Mouse (Mus musculus) frontal cortex, postnatal 10 days (tissue): ENCODE measurements around the gene Rcan1.
"Not testable (repeated sequence)": the region's sequence is repeated elsewhere in the genome, so short reads cannot be mapped to it uniquely, and the experiment has no call there.

Source experiments
- DNase-seq, 2 experiments: peaks; one replicate each; pipeline ENCODE4 v3.0.0; 2022; ENCODE audit warnings: low spot score in 2 of 2, mixed read lengths in 1 of 2

Rcan1 gene

DNA sequence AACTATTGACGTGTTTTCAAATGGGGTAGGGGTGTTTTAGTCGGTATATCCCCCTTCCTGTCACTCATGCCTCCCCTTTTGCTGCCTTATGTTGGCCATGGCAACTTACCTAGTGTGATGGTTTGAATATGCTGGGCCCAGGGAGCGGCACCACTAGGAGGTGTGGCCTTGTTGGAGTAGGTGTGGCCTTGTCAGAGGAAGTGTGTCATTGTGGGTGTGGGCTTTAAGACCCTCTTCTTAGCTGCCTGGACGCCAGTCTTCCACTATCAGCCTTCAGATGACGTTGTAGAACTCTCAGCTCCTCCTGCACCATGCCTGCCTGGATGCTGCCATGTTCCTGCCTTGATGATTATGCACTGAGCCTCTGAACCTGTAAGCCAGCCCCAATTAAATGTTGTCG lies at the start of gene Rcan1:
Gene Rcan1, minus strand, starts transcription at position 162 of the 400 bp plus-strand sequence.
- DNase-seq: no peak

- DNase-seq: peak in 1 of 2 experiments; percentile 30
Observed at GRCm38 (mm10) chr16:92519820-92520492, 49.3 kb upstream of the Rcan1 start.

- DNase-seq: no peak
Observed at GRCm38 (mm10) chr16:92518718-92519117, 48.1 kb upstream of the Rcan1 start.

DNA sequence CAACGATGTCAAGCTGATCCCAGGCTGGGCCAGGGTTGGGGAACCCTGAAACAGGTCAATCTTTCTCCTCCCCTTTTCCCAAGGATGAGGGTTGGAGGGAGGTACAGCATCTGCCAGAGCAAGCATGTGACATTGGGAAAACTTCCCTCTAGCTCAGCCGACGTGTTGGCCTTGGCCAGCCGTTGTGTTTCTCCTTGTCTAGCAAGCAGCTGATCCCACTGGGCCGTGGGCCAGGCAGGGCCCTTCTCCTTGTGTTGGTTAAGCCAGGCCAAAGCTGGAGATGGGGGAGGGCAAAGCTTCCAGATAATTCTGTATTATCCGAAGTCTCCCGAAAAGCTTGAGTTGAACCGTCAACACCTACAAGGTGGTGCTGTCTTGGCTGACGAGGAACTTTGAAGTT lies 45.5 kb upstream of the Rcan1 start:
- DNase-seq: no peak

GRCm38 (mm10) chr16:92514896-92515295 lies 44.2 kb upstream of the Rcan1 start:
- DNase-seq: not testable (repeated sequence)

DNA sequence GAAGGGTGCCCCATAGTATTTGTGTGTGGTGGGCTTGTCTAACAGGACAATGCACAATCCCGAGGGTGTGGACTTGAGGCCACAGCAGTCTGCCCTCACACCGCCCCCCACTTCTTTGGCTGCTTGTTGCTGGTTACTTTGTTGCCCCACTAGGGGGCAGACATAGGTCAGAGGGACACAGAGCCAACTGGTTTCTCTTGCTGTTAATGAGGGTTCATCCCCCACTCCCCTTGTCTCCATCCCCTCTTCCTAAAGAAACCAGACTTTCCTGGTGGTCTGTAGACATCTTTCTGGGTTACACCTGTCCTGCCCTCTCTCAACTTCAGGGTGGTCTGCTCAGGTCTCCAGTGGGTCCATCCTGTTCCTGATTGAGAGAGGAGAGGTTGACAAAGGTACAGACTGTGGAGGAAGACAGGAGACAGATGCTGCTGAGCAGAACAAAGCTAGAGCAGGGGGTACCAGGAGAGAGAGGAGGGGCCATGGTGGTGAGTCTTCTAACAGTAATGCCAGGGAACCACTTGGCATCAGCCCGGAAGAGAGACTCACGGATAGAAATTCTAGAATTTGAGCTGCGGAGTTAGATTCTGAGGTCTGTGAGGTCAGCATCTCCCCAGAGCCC lies 41.2 kb upstream of the Rcan1 start:
- no peak for DNase-seq

DNA sequence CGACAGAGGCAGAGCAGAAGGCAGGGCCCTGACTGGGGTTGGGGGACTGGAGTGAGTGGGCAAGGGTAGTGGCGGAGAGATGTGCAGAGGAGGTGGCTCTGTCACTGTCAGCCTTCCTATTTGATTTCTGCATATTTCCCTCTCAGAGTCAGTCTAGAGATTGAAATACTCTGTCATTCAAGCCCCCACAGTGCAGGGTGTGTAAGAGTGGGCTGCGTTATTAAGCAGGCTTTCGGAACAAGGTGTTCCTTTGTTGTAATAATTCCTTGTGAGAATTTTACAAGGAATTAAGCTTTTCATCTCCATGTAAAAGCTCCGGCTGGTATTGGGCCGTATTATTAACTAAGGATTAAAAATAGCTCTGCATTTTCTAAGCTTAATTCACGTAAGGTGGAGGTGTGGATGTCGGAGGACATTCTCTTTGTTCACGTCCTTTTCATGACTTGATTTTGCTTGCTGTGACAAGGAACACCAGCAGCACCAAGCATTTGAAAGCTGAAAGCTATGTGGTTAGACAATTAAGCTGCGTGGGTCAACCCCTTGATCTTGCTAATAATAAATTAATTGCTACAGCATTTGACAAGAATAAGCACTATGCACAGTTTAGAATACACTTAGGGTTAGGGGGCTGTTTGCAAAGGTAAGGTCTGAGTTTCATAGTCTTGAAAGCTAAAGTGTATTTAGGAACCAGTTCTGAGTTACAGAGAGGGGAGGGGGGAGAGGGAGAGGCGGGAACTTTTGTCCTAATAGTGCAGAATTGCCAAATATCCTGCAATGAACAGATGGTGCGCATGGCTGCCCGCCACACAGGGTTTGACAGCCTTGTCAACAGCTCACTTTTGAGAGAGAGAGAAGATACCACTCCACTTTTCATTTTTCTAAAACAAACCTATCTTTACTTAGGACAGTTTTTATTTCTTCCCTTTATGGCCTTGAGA lies 40.4 kb upstream of the Rcan1 start:
- no peak for DNase-seq

- DNase-seq: no peak
Observed at GRCm38 (mm10) chr16:92507573-92507972, 36.9 kb upstream of the Rcan1 start.

DNA sequence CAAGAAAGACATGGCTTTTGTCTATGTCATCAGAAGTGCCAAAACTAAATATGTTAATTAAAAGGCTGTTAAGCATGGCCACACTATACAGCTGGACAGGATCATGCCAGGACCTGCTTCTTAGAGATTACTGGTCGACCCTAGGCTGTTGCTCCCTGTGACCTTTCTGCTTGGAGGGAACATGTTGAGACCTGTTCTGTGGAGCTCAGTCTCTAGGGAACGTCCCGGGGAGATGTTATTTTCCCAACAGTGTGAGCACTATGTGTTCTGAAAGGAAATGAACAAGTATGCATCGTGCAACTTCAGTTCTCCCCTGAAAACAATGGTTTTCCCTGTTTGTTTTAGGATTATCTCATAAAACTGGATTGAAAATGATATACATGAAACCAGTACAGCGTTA lies 32.4 kb upstream of the Rcan1 start:
- DNase-seq: no peak

DNA sequence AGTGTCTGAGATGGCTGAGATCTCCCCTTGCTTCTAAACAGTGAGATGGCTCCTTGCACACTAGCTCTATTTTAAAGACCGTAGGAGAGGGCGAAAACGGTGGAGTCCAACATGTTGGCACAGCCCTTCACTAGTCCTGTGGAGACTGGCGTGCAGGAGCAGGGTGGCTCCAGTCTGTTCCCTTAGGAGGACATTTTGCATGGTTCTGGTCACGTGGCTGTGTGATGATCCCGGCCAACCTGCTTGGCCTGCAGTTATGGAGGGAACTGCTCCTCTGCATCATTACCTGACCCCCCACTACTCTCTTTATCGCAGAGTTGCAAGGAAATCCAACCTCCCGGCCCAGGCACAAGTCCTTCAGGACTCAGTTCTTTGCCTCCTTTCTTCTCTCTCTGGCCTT lies 29.9 kb upstream of the Rcan1 start:
- DNase-seq: no peak

GRCm38 (mm10) chr16:92499324-92499723 lies 28.7 kb upstream of the Rcan1 start:
- DNase-seq: no peak

DNA sequence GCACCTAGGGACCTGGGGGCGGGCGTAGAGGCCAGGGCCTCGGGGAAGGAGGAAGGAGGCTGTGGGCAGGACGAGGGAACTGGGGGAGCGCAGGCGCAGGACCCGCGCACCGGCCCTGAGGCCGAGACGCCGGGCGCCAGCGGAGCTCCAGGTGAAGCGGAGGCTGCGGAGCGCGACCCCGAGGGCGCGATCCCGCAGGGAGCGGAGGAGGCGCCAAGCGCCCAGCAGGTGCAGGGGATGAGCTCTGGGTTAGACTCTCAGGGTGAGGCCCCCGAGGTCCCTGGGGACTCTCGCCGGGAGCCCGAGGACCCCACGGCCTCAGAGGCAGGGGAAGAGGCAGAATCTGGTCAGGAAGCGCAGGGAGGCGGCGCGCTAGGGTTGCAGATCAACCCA lies 27.9 kb upstream of the Rcan1 start:
- DNase-seq: no peak

GRCm38 (mm10) chr16:92497851-92498588 lies 27.4 kb upstream of the Rcan1 start:
- no peak for DNase-seq

DNA sequence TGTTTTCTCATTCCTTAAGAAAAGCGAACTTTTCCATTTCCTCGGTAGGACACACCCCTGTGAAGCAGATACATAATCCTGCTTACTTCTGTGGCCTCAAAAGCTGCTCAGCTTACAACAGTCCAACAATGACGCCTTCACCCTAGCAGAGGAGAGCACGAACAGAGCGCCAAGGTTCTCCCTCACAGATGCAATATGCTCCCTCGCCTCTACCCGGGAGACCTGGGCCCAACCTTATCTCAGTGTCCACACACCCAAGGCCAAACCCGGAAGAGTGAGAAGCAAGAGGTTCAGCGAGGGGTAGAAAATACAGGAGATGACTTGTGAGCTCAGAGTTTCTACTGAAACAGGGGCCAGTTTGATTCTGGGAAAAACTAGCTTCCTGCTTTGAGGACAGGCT lies 18.7 kb upstream of the Rcan1 start:
- DNase-seq: no peak

GRCm38 (mm10) chr16:92488456-92488855 lies 17.8 kb upstream of the Rcan1 start:
- DNase-seq: no peak

GRCm38 (mm10) chr16:92487489-92487888 lies 16.8 kb upstream of the Rcan1 start:
- no peak for DNase-seq

- no peak for DNase-seq
Observed at GRCm38 (mm10) chr16:92487086-92487485, 16.4 kb upstream of the Rcan1 start.

DNA sequence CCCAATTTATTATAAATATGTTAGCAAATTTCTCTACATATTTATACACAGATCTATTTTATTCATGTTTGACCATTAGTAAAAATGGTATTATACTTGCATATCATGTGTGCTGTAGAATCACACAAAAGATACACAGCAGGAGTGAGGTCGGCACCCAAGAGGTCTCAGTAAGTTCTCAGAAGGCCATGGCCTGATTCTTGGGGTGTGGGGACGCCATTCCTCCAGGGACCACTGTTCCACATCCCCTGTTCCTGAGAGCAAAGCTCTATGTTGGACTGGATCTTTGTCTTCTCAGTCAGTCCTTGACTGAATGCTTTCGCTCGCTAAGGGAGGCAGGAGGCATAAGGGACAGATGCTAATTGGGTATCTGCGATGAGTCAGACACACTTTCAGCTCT lies 14.8 kb upstream of the Rcan1 start, which contains the start of gene Clic6:
Gene Clic6, plus strand, starts transcription at position 301 of the 400 bp plus-strand sequence.
- DNase-seq: no peak

DNA sequence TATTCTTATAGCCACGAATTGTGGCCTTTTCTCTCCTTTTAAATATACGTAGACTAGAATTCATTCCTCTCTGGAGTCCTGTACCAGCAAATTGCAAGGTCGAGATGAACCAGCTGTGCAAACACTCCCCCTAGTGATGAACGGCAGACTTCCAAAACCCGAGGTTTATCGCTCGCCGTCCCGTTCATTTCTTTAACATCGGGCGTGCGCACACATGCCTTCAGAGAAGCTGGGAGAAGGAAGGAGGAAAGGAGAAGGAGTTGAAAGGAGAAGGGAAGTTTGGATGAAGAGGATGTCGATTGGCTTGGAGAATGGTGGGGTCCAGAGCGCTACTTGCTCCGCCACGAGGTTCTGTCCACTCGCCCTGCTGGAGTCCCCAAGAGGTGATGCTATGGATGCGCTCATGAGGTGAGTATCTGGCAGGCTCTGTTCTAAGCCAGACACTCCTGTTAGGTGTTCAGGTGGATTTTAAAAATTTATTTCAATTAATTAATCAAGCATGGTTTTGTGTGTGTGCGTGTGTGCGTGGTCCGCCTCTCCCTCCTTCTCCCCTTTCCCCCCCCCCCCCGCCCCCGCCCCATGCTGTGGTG lies 8.0 kb upstream of the Rcan1 start:
- DNase-seq: peak in 1 of 2 experiments; percentile 62

- DNase-seq: no peak
Observed at GRCm38 (mm10) chr16:92475093-92475860, 4.6 kb upstream of the Rcan1 start.

DNA sequence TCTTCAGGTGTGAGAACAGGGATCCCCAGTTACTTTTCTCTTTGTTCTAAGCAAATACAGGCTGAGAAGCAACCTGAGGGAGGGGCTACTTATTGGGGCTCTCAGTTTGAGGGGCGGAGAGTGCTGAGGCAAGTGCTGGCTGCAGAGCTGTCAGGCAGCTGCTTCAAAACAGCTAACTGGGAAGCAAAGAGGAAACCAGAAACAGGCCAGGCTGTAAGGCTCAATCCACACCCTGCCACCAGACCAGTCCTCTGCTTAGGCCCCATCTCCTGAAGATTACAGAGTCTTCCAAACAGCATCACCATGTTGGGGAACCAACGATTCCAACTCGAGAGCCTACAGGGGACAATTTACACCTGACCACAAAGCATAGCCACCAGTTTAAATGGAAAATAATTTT lies 2.2 kb upstream of the Rcan1 start:
- no peak for DNase-seq
